Comparison of ENCODE assay signal across 29 mouse cellular contexts in genomic region chr1:129002286-129002685, GRCm38 (mm10).
DNase-seq lines count a peak whose midpoint lies in the region; ATAC-seq and TF ChIP-seq lines count a peak whose summit lies in the region.
"Had no signal": no experiment of that assay in that cellular context is flagged by ENCODE, and none has a peak within 500 bp of the region (broad histone marks: within the 10 kb centered on the region; RNA-seq: fewer than 3 reads in every experiment).

No protein-coding gene starts in this region.

- no peak for ATAC-seq in midbrain, postnatal 0 days (ENCODE audit: low FRiP score)
- ATAC-seq in midbrain, embryonic 16.5 days: no peak
- no peak for ATAC-seq in inflammation-experienced regulatory T-cells, adult 6 months
- ATAC-seq: forebrain, embryonic 15.5 days; intestine, embryonic 16.5 days had no signal

- WGBS in midbrain, postnatal 0 days: 77% methylated on average over 2 of the region's 2 CpGs
- WGBS in midbrain, embryonic 16.5 days: 77% methylated on average over 2 of the region's 2 CpGs

- no peaks in the 10 kb centered on the region for H3K4me1 ChIP-seq in midbrain, postnatal 0 days (ENCODE audit: insufficient read depth, low read length)
- no peaks in the 10 kb centered on the region for H3K4me1 ChIP-seq in midbrain, embryonic 16.5 days (ENCODE audit: control insufficient read depth, insufficient read depth, low read length)
- H3K4me1 ChIP-seq: embryonic facial prominence, embryonic 10.5 days; embryonic facial prominence, embryonic 13.5 days; forebrain, embryonic 12.5 days; forebrain, embryonic 15.5 days; heart, embryonic 10.5 days; heart, embryonic 13.5 days; hindbrain, embryonic 12.5 days; hindbrain, embryonic 15.5 days had no signal

- DNase-seq in cerebellum, postnatal 14 days: peak; percentile 38 to 67
- no peak for DNase-seq in cerebellum, adult 11-12 months
- peak; percentile 24 for DNase-seq in midbrain, postnatal 0 days (ENCODE audit: low spot score)
- DNase-seq in ZHBTc4 (ENCODE audit: low read depth, low spot score): peak; percentile 3
- DNase-seq: adrenal gland, adult 2 months; adrenal gland, postnatal 14 days; B cell, adult 2 months; cerebellum, adult 18-20 months; cerebellum, adult 9-10 months; cerebellum, postnatal 36 days; embryo, embryonic 11 days; gastrocnemius, postnatal 25 days; heart, adult 2 months; heart, postnatal 14 days; heart, postnatal 4 days; kidney, adult 18-20 months had no signal

- no peak overlapping the region for H3K27ac ChIP-seq in midbrain, postnatal 0 days (ENCODE audit: low read depth, low read length)
- no peak overlapping the region for H3K27ac ChIP-seq in midbrain, embryonic 16.5 days (ENCODE audit: low read length)
- H3K27ac ChIP-seq: embryonic facial prominence, embryonic 10.5 days; embryonic facial prominence, embryonic 13.5 days; forebrain, embryonic 12.5 days; forebrain, embryonic 15.5 days; heart, adult 2 months; heart, embryonic 10.5 days; heart, embryonic 13.5 days; hindbrain, embryonic 12.5 days; hindbrain, embryonic 15.5 days had no signal

- H3K27me3 ChIP-seq in midbrain, postnatal 0 days (ENCODE audit: insufficient read depth, low read length): no peaks in the 10 kb centered on the region
- H3K27me3 ChIP-seq in midbrain, embryonic 16.5 days (ENCODE audit: control insufficient read depth, insufficient read depth, low read depth, low read length): no peaks in the 10 kb centered on the region
- H3K27me3 ChIP-seq: CH12.LX; embryonic facial prominence, embryonic 13.5 days; forebrain, embryonic 12.5 days; forebrain, embryonic 15.5 days; heart, embryonic 13.5 days; hindbrain, embryonic 12.5 days; hindbrain, embryonic 15.5 days had no signal

- no peak for TF ChIP-seq CTCF in midbrain, postnatal 0 days (IDR thresholded peaks at IDR 0.05)

- no peak overlapping the region for H3K4me2 ChIP-seq in midbrain, postnatal 0 days (ENCODE audit: low read depth, low read length, poor library complexity, severe bottlenecking)
- no peak overlapping the region for H3K4me2 ChIP-seq in midbrain, embryonic 16.5 days (ENCODE audit: low read length)
- H3K4me2 ChIP-seq: embryonic facial prominence, embryonic 13.5 days; forebrain, embryonic 12.5 days; forebrain, embryonic 15.5 days; heart, embryonic 13.5 days; hindbrain, embryonic 12.5 days; hindbrain, embryonic 15.5 days had no signal

- H3K4me3 ChIP-seq in midbrain, postnatal 0 days (ENCODE audit: low read depth, low read length): no peak overlapping the region
- H3K4me3 ChIP-seq in midbrain, embryonic 16.5 days (ENCODE audit: low read depth, low read length): no peak overlapping the region
- H3K4me3 ChIP-seq: embryonic facial prominence, embryonic 10.5 days; embryonic facial prominence, embryonic 13.5 days; erythroblast, embryonic 14.5 days; forebrain, embryonic 12.5 days; forebrain, embryonic 15.5 days; heart, adult 2 months; heart, embryonic 10.5 days; heart, embryonic 13.5 days; hindbrain, embryonic 12.5 days; hindbrain, embryonic 15.5 days had no signal

- no peak overlapping the region for H3K9ac ChIP-seq in midbrain, postnatal 0 days (replicated peaks; ENCODE audit: low read length, poor library complexity, severe bottlenecking)
- H3K9ac ChIP-seq in midbrain, embryonic 16.5 days (ENCODE audit: low read depth, low read length): no peak overlapping the region
- H3K9ac ChIP-seq: embryonic facial prominence, embryonic 13.5 days; forebrain, embryonic 12.5 days; forebrain, embryonic 15.5 days; heart, embryonic 13.5 days; hindbrain, embryonic 12.5 days; hindbrain, embryonic 15.5 days had no signal

- H3K9me3 ChIP-seq in midbrain, postnatal 0 days (ENCODE audit: low read length): no peaks in the 10 kb centered on the region
- no peaks in the 10 kb centered on the region for H3K9me3 ChIP-seq in midbrain, embryonic 16.5 days (replicated peaks; ENCODE audit: control insufficient read depth, low read length, poor library complexity, severe bottlenecking)
- H3K9me3 ChIP-seq: embryonic facial prominence, embryonic 10.5 days; embryonic facial prominence, embryonic 13.5 days; forebrain, embryonic 12.5 days; forebrain, embryonic 15.5 days; heart, embryonic 10.5 days; heart, embryonic 13.5 days; hindbrain, embryonic 12.5 days; hindbrain, embryonic 15.5 days had no signal

- H3K36me3 ChIP-seq in midbrain, postnatal 0 days (ENCODE audit: insufficient read depth, low read length): no peaks in the 10 kb centered on the region
- no peaks in the 10 kb centered on the region for H3K36me3 ChIP-seq in midbrain, embryonic 16.5 days (ENCODE audit: control insufficient read depth, insufficient read depth, low read length)
- H3K36me3 ChIP-seq: embryonic facial prominence, embryonic 10.5 days; embryonic facial prominence, embryonic 13.5 days; forebrain, embryonic 12.5 days; forebrain, embryonic 15.5 days; heart, embryonic 10.5 days; heart, embryonic 13.5 days; hindbrain, embryonic 12.5 days; hindbrain, embryonic 15.5 days had no signal
